Mouse (Mus musculus) erythroblast, embryonic 14.5 days (primary cell): ENCODE measurements around the gene Il4. TPM values are rescaled to one million over a fixed set of nuclear protein-coding genes. Genes with fewer than 3 reads are reported as not detected.
A peak's percentile ranks its signal among the peaks of the same experiment; 100 is the strongest.

Experiments used
- H3K27me3 ChIP-seq: 2 replicates; pipeline ENCODE4 v1.6.1; 2012; ENCODE audit warnings: inconsistent platforms; ENCODE audit not compliant: control insufficient read depth
- H3K36me3 ChIP-seq: 2 replicates; pipeline ENCODE4 v1.6.1; 2012; ENCODE audit warnings: mild to moderate bottlenecking, inconsistent platforms; ENCODE audit not compliant: control insufficient read depth
- H3K4me1 ChIP-seq: 2 replicates; pipeline ENCODE4 v1.6.1; 2012; ENCODE audit warnings: inconsistent platforms; ENCODE audit not compliant: control insufficient read depth
- H3K4me3 ChIP-seq: replicated peaks from 2 replicates; pipeline ENCODE3; 2012; ENCODE audit warnings: moderate library complexity, mild to moderate bottlenecking, inconsistent platforms
- H3K9me3 ChIP-seq: 2 replicates; pipeline ENCODE4 v1.6.1; 2012; ENCODE audit warnings: low read length, inconsistent platforms, mixed read lengths; ENCODE audit not compliant: control insufficient read depth
- GATA1 ChIP-seq: IDR thresholded peaks from 2 replicates; pipeline ENCODE4 v1.6.1; 2012; ENCODE audit warnings: low read length, inconsistent platforms, mixed read lengths
- TAL1 ChIP-seq: IDR thresholded peaks from 3 replicates; pipeline ENCODE4 v1.6.1; 2012; ENCODE audit warnings: low read length, inconsistent platforms, mixed read lengths
- polyA plus RNA-seq: library from polyadenylated mRNA; stranded (reverse); fragments of >175 nt; gene quantifications from 2 replicates; pipeline ENCODE4 v1.2.3, GENCODE M21; 2012

Gene Il4
- polyA plus RNA-seq, 1 experiment, result not detected

- peaks cover 16% of the 10 kb centered on the region for H3K36me3 ChIP-seq
- H3K9me3 ChIP-seq, result 0 out of 2 replicates have a peak, but pooled peaks cover 2% of the 10 kb centered on the region
- no peak overlapping the region for H3K4me3 ChIP-seq
- no peaks in the 10 kb centered on the region for H3K27me3 ChIP-seq
- TF ChIP-seq TAL1 (no peak), GATA1 (no peak)
- peaks cover 5% of the 10 kb centered on the region for H3K4me1 ChIP-seq
Observed at GRCm38 (mm10) chr11:53644017-53644416, 25.5 kb upstream of the Il4 start.

- no peak for TF ChIP-seq TAL1
- TF ChIP-seq GATA1, result no peak
Observed at GRCm38 (mm10) chr11:53642744-53643279, 24.3 kb upstream of the Il4 start.

GRCm38 (mm10) chr11:53637803-53638260 is 19.4 kb upstream of the Il4 start:
- no peak for TF ChIP-seq TAL1
- TF ChIP-seq GATA1, result no peak
- Histone ChIP-seq H3K27me3 (peaks cover 17% of the 10 kb centered on the region), H3K4me3 (no peak overlapping the region), H3K9me3 (0 out of 2 replicates have a peak, but pooled peaks cover 2% of the 10 kb centered on the region), H3K36me3 (no peaks in the 10 kb centered on the region), H3K4me1 (peaks cover 21% of the 10 kb centered on the region)

More at GRCm38 (mm10) chr11:53642744-53643279, 24.3 kb upstream of the Il4 start:
- Histone ChIP-seq H3K27me3 (no peaks in the 10 kb centered on the region), H3K4me3 (no peak overlapping the region), H3K36me3 (peaks cover 6% of the 10 kb centered on the region), H3K4me1 (peaks cover 5% of the 10 kb centered on the region), H3K9me3 (0 out of 2 replicates have a peak, but pooled peaks cover 2% of the 10 kb centered on the region)

- H3K9me3 ChIP-seq, result 0 out of 2 replicates have a peak, but pooled peaks cover 1% of the 10 kb centered on the region
Observed at GRCm38 (mm10) chr11:53637046-53637802, 18.8 kb upstream of the Il4 start.

GRCm38 (mm10) chr11:53636183-53636646 is 17.7 kb upstream of the Il4 start:
- TF ChIP-seq TAL1, result no peak
- no peak for TF ChIP-seq GATA1
- Histone ChIP-seq H3K4me1 (peaks cover 20% of the 10 kb centered on the region), H3K9me3 (no peaks in the 10 kb centered on the region), H3K4me3 (peak overlapping the region; percentile 41), H3K27me3 (peaks cover 17% of the 10 kb centered on the region), H3K36me3 (no peaks in the 10 kb centered on the region)

More at GRCm38 (mm10) chr11:53637046-53637802, 18.8 kb upstream of the Il4 start:
- peaks cover 20% of the 10 kb centered on the region for H3K4me1 ChIP-seq
- no peak overlapping the region for H3K4me3 ChIP-seq
- no peaks in the 10 kb centered on the region for H3K36me3 ChIP-seq
- no peak for TF ChIP-seq GATA1
- TF ChIP-seq TAL1, result no peak
- peaks cover 17% of the 10 kb centered on the region for H3K27me3 ChIP-seq

- peak overlapping the region; percentile 41 for H3K4me3 ChIP-seq
- TF ChIP-seq GATA1 (no peak), TAL1 (no peak)
- H3K4me1 ChIP-seq, result peaks cover 20% of the 10 kb centered on the region
Observed at GRCm38 (mm10) chr11:53635590-53636182, 17.2 kb upstream of the Il4 start.

GRCm38 (mm10) chr11:53634556-53634955 is 16.1 kb upstream of the Il4 start, which contains the start of gene Il13:
Gene Il13 (minus strand): TSS chr11:53634702.
- Histone ChIP-seq H3K27me3 (peaks cover 17% of the 10 kb centered on the region), H3K36me3 (no peaks in the 10 kb centered on the region), H3K4me3 (no peak within 1 kb of the TSS), H3K9me3 (no peaks in the 10 kb centered on the region), H3K4me1 (peaks cover 20% of the 10 kb centered on the region)
- no peak for TF ChIP-seq TAL1
- TF ChIP-seq GATA1, result no peak

More at GRCm38 (mm10) chr11:53635590-53636182, 17.2 kb upstream of the Il4 start:
- H3K36me3 ChIP-seq, result no peaks in the 10 kb centered on the region
- peaks cover 17% of the 10 kb centered on the region for H3K27me3 ChIP-seq
- H3K9me3 ChIP-seq, result no peaks in the 10 kb centered on the region

- peaks cover 20% of the 10 kb centered on the region for H3K4me1 ChIP-seq
- no peaks in the 10 kb centered on the region for H3K9me3 ChIP-seq
- no peaks in the 10 kb centered on the region for H3K36me3 ChIP-seq
- no peak overlapping the region for H3K4me3 ChIP-seq
- TF ChIP-seq GATA1 (no peak), TAL1 (no peak)
- H3K27me3 ChIP-seq, result peaks cover 17% of the 10 kb centered on the region
Observed at GRCm38 (mm10) chr11:53633644-53634043, 15.2 kb upstream of the Il4 start.
